Mouse (Mus musculus) stomach, embryonic 16.5 days (tissue): ENCODE measurements around the gene Tekt4. TPM values are rescaled to one million over a fixed set of nuclear protein-coding genes. Genes with fewer than 3 reads are reported as not detected.

Experiments
- ATAC-seq: fragments of 200-750 bp; cut with Nextera tagmentation; 2 replicates; pipeline ENCODE4 v1.8.0; 2017; ENCODE audit warnings: moderate number of reproducible peaks, moderate TSS enrichment; ENCODE audit not compliant: insufficient read depth, low FRiP score
- H3K27ac ChIP-seq: fragments of 300-500 bp; sonication (generic); 2 replicates; pipeline ENCODE4 v1.5.1; 2014; ENCODE audit warnings: low read length
- H3K27me3 ChIP-seq: fragments of 300-500 bp; sonication (generic); 2 replicates; pipeline ENCODE4 v1.6.1; 2014; ENCODE audit warnings: low read length, control low read depth, mixed read lengths; ENCODE audit not compliant: control insufficient read depth, insufficient read depth
- H3K36me3 ChIP-seq: fragments of 300-500 bp; sonication (generic); 2 replicates; pipeline ENCODE4 v1.6.1; 2014; ENCODE audit warnings: low read length; ENCODE audit not compliant: control insufficient read depth, insufficient read depth
- H3K4me1 ChIP-seq: fragments of 300-500 bp; sonication (generic); 2 replicates; pipeline ENCODE4 v1.6.1; 2014; ENCODE audit warnings: low read length, control low read depth, mixed read lengths; ENCODE audit not compliant: control insufficient read depth, insufficient read depth
- H3K4me2 ChIP-seq: fragments of 300-500 bp; sonication (generic); 2 replicates; pipeline ENCODE4 v1.6.1; 2014; ENCODE audit warnings: low read depth, low read length, mixed read lengths
- H3K4me3 ChIP-seq: fragments of 300-500 bp; sonication (generic); replicated peaks from 2 replicates; pipeline ENCODE4 v1.5.1; 2014; ENCODE audit warnings: mild to moderate bottlenecking, low read length
- H3K9ac ChIP-seq: fragments of 300-500 bp; sonication (generic); 2 replicates; pipeline ENCODE4 v1.6.1; 2014; ENCODE audit warnings: low read length
- H3K9me3 ChIP-seq: fragments of 300-500 bp; sonication (generic); replicated peaks from 2 replicates; pipeline ENCODE4 v1.6.1; 2016; ENCODE audit warnings: low read length, control low read depth; ENCODE audit not compliant: control insufficient read depth
- WGBS: fragments of 180-500 bp; shearing (Covaris S2); extraction: QIAGEN DNeasy Blood & Tissue Kit; methylation state at CpG from one replicate; pipeline ENCODE4 v1.1.7; 2014; 5-methylcytosine and 5-hydroxymethylcytosine counted together
- polyA plus RNA-seq: library from polyadenylated mRNA; unstranded; fragments of >200 nt; fragmentation: Nextera tagmentation; extraction: Ambion mirVana; gene quantifications from 2 replicates; pipeline ENCODE4 v1.2.1, GENCODE M21; 2015

Gene Tekt4
- polyA plus RNA-seq, 1 experiment from 2014 or later: not detected

- Histone ChIP-seq H3K27ac (peak overlapping the region; percentile 60; the same call in 1 of the 2 replicates), H3K9me3 (no peaks in the 10 kb centered on the region), H3K9ac (no peak overlapping the region), H3K36me3 (no peaks in the 10 kb centered on the region), H3K4me2 (no peak overlapping the region), H3K27me3 (no peaks in the 10 kb centered on the region), H3K4me3 (no peak overlapping the region), H3K4me1 (peaks cover 54% of the 10 kb centered on the region)
- 26% methylated on average over 10 of the region's 10 CpGs for WGBS
- ATAC-seq: peak; percentile 70; the same call in 1 of the 2 replicates
Observed at GRCm38 (mm10) chr17:25427441-25427840, 27.0 kb upstream of the Tekt4 start.

DNA sequence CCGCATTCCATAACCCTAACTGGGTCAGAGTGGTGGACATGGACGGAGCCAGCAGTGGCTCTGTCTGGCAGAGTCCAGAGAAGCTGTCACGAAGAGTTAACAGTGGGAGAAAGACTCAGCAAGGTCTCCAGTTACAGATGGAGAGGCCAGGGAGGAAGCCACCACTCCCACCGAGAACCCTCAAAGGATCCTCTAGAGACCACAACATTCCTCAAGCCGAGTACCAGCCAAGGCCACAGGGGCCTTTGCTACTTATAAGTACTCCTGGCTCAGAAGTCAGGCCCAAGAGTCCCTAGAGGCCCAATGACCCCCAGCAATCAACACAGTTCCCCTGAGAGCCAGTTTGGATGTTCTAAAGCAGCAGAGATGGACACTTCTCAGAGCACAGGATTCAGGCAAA is 25.2 kb upstream of the Tekt4 start:
- no peaks in the 10 kb centered on the region for H3K27me3 ChIP-seq
- no peaks in the 10 kb centered on the region for H3K36me3 ChIP-seq
- H3K27ac ChIP-seq: no peak overlapping the region
- peaks cover 58% of the 10 kb centered on the region for H3K4me1 ChIP-seq
- no peak overlapping the region for H3K9ac ChIP-seq
- WGBS: 50% methylated on average over 5 of the region's 5 CpGs
- ATAC-seq: no peak
- no peak overlapping the region for H3K4me2 ChIP-seq
- H3K4me3 ChIP-seq: no peak overlapping the region
- no peaks in the 10 kb centered on the region for H3K9me3 ChIP-seq

DNA sequence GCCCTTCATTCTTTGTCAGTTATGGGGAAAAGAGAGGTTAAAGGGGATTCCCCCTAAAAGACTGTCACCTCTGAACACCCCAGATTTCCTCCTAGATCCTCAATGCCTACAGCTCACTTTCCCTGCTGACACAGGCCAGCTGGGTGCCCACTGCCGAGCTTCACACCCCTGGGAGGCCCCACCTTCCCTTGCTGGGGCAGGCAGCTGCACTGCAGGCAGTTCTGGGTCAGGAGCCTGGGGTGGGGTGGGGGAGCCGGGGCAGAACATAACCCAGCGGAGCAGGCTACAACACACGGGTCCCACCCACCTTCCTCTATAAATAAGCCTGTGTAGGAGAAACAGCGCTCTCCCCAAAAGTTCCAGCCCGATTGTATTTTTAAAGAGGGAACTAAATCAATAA is 24.5 kb upstream of the Tekt4 start:
- H3K9me3 ChIP-seq: no peaks in the 10 kb centered on the region
- no peak overlapping the region for H3K27ac ChIP-seq
- no peak overlapping the region for H3K4me2 ChIP-seq
- H3K27me3 ChIP-seq: no peaks in the 10 kb centered on the region
- no peak overlapping the region for H3K9ac ChIP-seq
- H3K4me3 ChIP-seq: no peak overlapping the region
- H3K4me1 ChIP-seq: peaks cover 60% of the 10 kb centered on the region
- no peak for ATAC-seq
- no peaks in the 10 kb centered on the region for H3K36me3 ChIP-seq
- 21% methylated on average over 6 of the region's 6 CpGs for WGBS

DNA sequence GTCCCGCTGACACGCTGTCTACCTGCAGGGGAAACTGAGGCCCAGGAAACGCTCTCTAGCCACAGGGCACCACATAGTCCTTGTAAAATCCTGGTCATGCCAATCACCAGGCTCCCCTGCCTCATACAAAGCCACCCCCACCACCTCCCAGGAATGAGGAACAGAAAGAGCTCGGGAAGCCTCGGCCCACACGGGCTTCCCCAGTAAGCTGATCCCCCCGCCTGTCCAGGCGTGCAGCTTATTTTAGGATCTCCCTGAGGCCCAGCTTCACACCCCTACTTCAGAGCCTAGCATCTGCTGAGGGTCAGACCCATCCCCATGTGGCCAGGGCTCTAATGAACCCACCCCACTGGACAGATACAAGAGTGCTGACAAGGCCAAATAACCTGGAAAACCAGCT is 23.9 kb upstream of the Tekt4 start:
- no peak overlapping the region for H3K9ac ChIP-seq
- peaks cover 60% of the 10 kb centered on the region for H3K4me1 ChIP-seq
- 42% methylated on average over 8 of the region's 8 CpGs for WGBS
- H3K27ac ChIP-seq: no peak overlapping the region
- no peaks in the 10 kb centered on the region for H3K9me3 ChIP-seq
- no peak for ATAC-seq
- no peak overlapping the region for H3K4me3 ChIP-seq
- H3K36me3 ChIP-seq: no peaks in the 10 kb centered on the region
- no peaks in the 10 kb centered on the region for H3K27me3 ChIP-seq
- no peak overlapping the region for H3K4me2 ChIP-seq

DNA sequence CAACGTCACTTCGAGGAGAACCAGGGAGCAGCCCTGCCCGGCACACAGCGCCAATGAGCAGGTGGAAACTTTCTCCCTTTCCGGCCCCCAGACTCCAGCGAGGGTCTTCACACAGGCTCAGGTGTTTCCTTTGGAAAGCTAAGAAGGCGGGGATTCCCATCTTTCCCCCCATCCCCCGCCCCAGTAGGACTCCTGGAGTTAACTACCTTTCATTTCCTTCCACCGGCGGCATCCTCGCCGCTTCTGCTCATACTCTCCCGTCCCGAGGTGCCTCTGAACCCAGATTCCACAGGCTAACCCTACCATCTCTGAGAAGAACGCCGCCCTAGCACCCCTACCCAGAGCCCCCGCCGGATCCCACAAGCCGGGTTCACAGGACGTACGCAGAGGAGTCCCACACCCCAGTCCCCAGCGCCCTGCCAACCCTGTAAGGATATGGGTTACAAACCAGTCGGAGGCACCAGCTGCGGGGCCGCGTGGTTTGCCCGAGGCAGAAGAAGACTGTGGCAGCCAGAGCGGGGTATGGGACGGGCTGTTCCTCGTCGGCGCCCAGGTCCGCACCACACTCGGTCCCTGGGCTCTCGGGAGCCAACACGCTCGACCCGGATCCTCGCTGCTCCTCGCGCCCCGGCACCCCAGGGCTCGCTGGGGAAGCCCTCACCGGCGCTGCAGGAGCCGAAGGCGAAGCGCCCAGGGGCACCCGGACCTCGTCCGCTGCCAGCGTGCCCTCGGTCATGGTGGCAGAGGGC is 21.8 kb upstream of the Tekt4 start:
- no peak overlapping the region for H3K27ac ChIP-seq
- peak overlapping the region; percentile 93 for H3K4me2 ChIP-seq
- no peaks in the 10 kb centered on the region for H3K27me3 ChIP-seq
- H3K4me3 ChIP-seq: peak overlapping the region; percentile 74
- 2% methylated on average over 53 of the region's 53 CpGs for WGBS
- H3K4me1 ChIP-seq: peaks cover 54% of the 10 kb centered on the region
- no peaks in the 10 kb centered on the region for H3K9me3 ChIP-seq
- peak overlapping the region; percentile 77 for H3K9ac ChIP-seq
- no peak for ATAC-seq
- no peaks in the 10 kb centered on the region for H3K36me3 ChIP-seq

- Histone ChIP-seq H3K4me2 (peak overlapping the region; percentile 93), H3K4me1 (peaks cover 48% of the 10 kb centered on the region), H3K27ac (0 out of 2 replicates have a peak overlapping the region, but pooled peaks have one; percentile 46), H3K36me3 (no peaks in the 10 kb centered on the region), H3K9ac (peak overlapping the region; percentile 77), H3K4me3 (peak overlapping the region; percentile 74), H3K9me3 (no peaks in the 10 kb centered on the region), H3K27me3 (no peaks in the 10 kb centered on the region)
- peak; percentile 8 for ATAC-seq
- WGBS: under 1% methylated on average over 40 of the region's 40 CpGs
Observed at GRCm38 (mm10) chr17:25433223-25433616, 21.2 kb upstream of the Tekt4 start.

GRCm38 (mm10) chr17:25433617-25434606 is 20.5 kb upstream of the Tekt4 start, which contains the start of gene Cacna1h:
Gene Cacna1h, minus strand, starts transcription at chr17:25433783.
- H3K27ac ChIP-seq: peak within 1 kb of the TSS; percentile 77
- no peaks in the 10 kb centered on the region for H3K9me3 ChIP-seq
- no peaks in the 10 kb centered on the region for H3K36me3 ChIP-seq
- WGBS: under 1% methylated on average over 94 of the region's 103 CpGs
- peak within 1 kb of the TSS; percentile 77 for H3K9ac ChIP-seq
- peak within 1 kb of the TSS; percentile 93 for H3K4me2 ChIP-seq
- ATAC-seq: peak; percentile 88
- no peaks in the 10 kb centered on the region for H3K27me3 ChIP-seq
- peak within 1 kb of the TSS; percentile 74 for H3K4me3 ChIP-seq
- peaks cover 41% of the 10 kb centered on the region for H3K4me1 ChIP-seq

DNA sequence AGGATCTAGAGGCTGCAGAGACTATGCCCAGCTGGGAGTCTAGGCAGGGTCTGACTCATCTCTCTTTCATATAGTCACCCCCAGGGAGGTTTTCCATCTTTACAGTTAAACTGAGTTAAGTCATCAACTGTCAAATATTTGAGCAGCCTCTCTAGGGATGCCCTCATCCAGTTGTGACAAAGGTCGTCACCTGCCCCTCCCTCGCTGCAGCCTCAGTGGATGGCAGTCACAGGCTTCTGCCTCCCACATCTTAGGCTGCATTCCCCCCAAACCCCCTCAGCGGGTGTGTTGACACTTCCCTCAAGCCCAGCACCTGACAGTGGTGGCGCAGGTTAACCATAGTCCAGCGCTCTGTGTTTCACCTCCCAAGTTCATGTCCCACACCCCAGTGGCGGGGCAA is 13.0 kb upstream of the Tekt4 start:
- H3K36me3 ChIP-seq: no peaks in the 10 kb centered on the region
- WGBS: 73% methylated on average over 6 of the region's 6 CpGs

GRCm38 (mm10) chr17:25442889-25443288 is 11.5 kb upstream of the Tekt4 start:
- H3K4me2 ChIP-seq: no peak overlapping the region
- no peaks in the 10 kb centered on the region for H3K27me3 ChIP-seq
- no peaks in the 10 kb centered on the region for H3K36me3 ChIP-seq
- no peak overlapping the region for H3K9ac ChIP-seq
- H3K27ac ChIP-seq: no peak overlapping the region
- H3K9me3 ChIP-seq: no peaks in the 10 kb centered on the region
- 52% methylated on average over 3 of the region's 3 CpGs for WGBS
- H3K4me3 ChIP-seq: no peak overlapping the region
- 0 out of 2 replicates have a peak, but pooled peaks cover 6% of the 10 kb centered on the region for H3K4me1 ChIP-seq
- no peak for ATAC-seq

More for the DNA sequence above, 13.0 kb upstream of the Tekt4 start:
- no peak overlapping the region for H3K9ac ChIP-seq
- H3K27ac ChIP-seq: no peak overlapping the region
- 0 out of 2 replicates have a peak, but pooled peaks cover 6% of the 10 kb centered on the region for H3K4me1 ChIP-seq
- H3K4me2 ChIP-seq: no peak overlapping the region
- H3K4me3 ChIP-seq: no peak overlapping the region
- no peaks in the 10 kb centered on the region for H3K27me3 ChIP-seq
- ATAC-seq: no peak
- H3K9me3 ChIP-seq: no peaks in the 10 kb centered on the region
